Mouse (Mus musculus) bone marrow macrophage, adult 2 months (primary cell): ENCODE results near the gene Klf6.

Source experiments
- CTCF ChIP-seq: IDR thresholded peaks from 2 replicates; pipeline ENCODE4 v1.5.1; 2012; ENCODE audit warnings: low read depth, mild to moderate bottlenecking, low read length, moderate library complexity
- POLR2A ChIP-seq: IDR thresholded peaks from 2 replicates; pipeline ENCODE4 v1.6.1; 2012; ENCODE audit warnings: mild to moderate bottlenecking, low read depth, low read length, borderline replicate concordance

- TF ChIP-seq CTCF, result no peak
- TF ChIP-seq POLR2A, result no peak
Observed at GRCm38 (mm10) chr13:5917360-5917759, 56.1 kb downstream of the Klf6 start.
